Mouse (Mus musculus) cerebellum, postnatal 4 days (tissue): ENCODE measurements at regions not wholly inside any gene's neighbourhood (a gene's known extent, or its start where the extent isn't known, plus 50 kb on each side); places are given as distances from the start of the nearest gene placed in this dataset.

Experiments used
- DNase-seq, 2 experiments: peaks; one replicate each; pipeline ENCODE4 v3.0.0; 2022; ENCODE audit warnings: low spot score in 2 of 2, mixed read lengths in 1 of 2

- no peak for DNase-seq
Observed at GRCm38 (mm10) chr3:140645785-140646388, 566.3 kb downstream of the Pdha2 start.

GRCm38 (mm10) chr3:140619885-140620284 lies 592.3 kb downstream of the Pdha2 start:
- DNase-seq = no peak
